27 mouse cellular contexts compared by ENCODE assay signal in the genomic region with DNA sequence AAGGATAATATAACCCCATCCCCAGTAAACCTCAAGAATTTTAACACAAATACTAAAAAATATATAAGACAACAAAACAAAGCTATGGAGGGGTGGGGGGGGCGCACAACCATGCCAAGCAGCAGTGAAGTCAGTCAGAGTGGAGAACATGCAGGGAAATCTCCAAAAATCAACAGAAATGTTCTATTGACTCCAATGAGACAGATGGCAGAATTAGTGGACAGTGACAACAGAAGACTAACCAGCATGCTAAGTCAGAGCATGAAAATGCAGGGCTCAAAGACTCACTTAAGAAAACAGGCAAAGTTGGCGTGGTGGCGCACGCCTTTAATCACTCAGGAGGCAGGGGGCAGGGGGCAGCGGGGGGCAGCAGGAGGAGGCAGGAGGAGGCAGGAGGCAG.
"Had no signal": no experiment of that assay in that cellular context is flagged by ENCODE, and none has a peak within 500 bp of the region (broad histone marks: within the 10 kb centered on the region; RNA-seq: fewer than 3 reads in every experiment).

No protein-coding gene starts in this region.

- H3K4me3 ChIP-seq: gastrocnemius, adult 2 months; heart, embryonic 10.5 days; heart, embryonic 12.5 days; hindbrain, embryonic 10.5 days; hindbrain, embryonic 15.5 days; intestine, embryonic 15.5 days; layer of hippocampus, adult 2 months; left cerebral cortex, adult 2 months; limb, embryonic 10.5 days; limb, embryonic 12.5 days; liver, embryonic 13.5 days; liver, embryonic 15.5 days had no signal

- ATAC-seq: inflammation-experienced regulatory T-cells, adult 6 months; intestine, embryonic 15.5 days; intestine, postnatal 0 days; liver, postnatal 0 days had no signal

- DNase-seq: gastrocnemius, adult 2 months; gastrocnemius, postnatal 10 days; gastrocnemius, postnatal 25 days; heart, adult 18-20 months; heart, postnatal 10 days; heart, postnatal 4 days; kidney, adult 18-20 months; kidney, adult 8-10 months; kidney, postnatal 10 days; kidney, postnatal 25 days; kidney, postnatal 4 days; liver; liver, embryonic 13.5 days; liver, postnatal 0 days had no signal

- H3K36me3 ChIP-seq: heart, embryonic 10.5 days; heart, embryonic 12.5 days; hindbrain, embryonic 10.5 days; hindbrain, embryonic 15.5 days; intestine, embryonic 15.5 days had no signal

- H3K9ac ChIP-seq: heart, embryonic 12.5 days; hindbrain, embryonic 15.5 days; intestine, embryonic 15.5 days; limb, embryonic 12.5 days; liver, embryonic 13.5 days; liver, embryonic 15.5 days; liver, postnatal 0 days had no signal

- H3K27ac ChIP-seq: gastrocnemius, adult 2 months; heart, embryonic 10.5 days; hindbrain, embryonic 10.5 days; hindbrain, embryonic 15.5 days; intestine, embryonic 15.5 days; layer of hippocampus, adult 2 months; left cerebral cortex, adult 2 months; limb, embryonic 10.5 days; limb, embryonic 12.5 days; liver, embryonic 13.5 days; liver, embryonic 15.5 days had no signal

- H3K9me3 ChIP-seq: heart, embryonic 10.5 days; heart, embryonic 12.5 days; hindbrain, embryonic 10.5 days; hindbrain, embryonic 15.5 days; intestine, embryonic 15.5 days; limb, embryonic 10.5 days; limb, embryonic 12.5 days; liver, embryonic 13.5 days; liver, embryonic 15.5 days had no signal

- H3K27me3 ChIP-seq: heart, embryonic 12.5 days; hindbrain, embryonic 15.5 days; intestine, embryonic 15.5 days; limb, embryonic 12.5 days; liver, embryonic 13.5 days; liver, embryonic 15.5 days had no signal

- H3K4me2 ChIP-seq: heart, embryonic 12.5 days; hindbrain, embryonic 15.5 days; intestine, embryonic 15.5 days; limb, embryonic 12.5 days; liver, embryonic 11.5 days; liver, embryonic 13.5 days; liver, embryonic 15.5 days had no signal

- H3K4me1 ChIP-seq: hindbrain, embryonic 15.5 days; liver, embryonic 13.5 days; liver, embryonic 15.5 days had no signal
